Mouse (Mus musculus) right cerebral cortex, postnatal 10 days (tissue): Measurements from ENCODE around the gene Pdgfra.

Experiments
- DNase-seq, 2 experiments: peaks; one replicate each; pipeline ENCODE4 v3.0.0; 2021; ENCODE audit warnings: low spot score in 2 of 2

Pdgfra gene

DNA sequence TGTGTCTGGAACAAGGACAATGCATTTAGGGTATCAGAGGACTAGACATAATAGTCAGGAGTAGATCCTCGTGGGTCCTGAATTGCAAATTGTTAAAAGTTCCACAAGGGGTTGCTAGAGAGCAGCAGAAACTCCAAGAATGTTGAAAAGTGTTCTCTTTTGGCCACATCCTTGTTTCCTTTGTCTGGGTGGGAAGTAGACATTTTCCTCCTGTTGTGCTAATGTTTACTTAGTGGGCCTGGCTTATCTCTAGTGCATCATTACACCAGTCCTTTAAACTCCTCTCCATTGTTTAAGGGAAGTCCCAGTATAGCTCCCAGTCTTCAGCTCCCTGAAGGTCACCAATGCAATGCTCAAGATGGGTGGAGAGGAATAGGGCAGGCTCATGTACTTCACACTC lies 57.9 kb downstream of the Pdgfra start:
- peak in 1 of 2 experiments; percentile 45 for DNase-seq

DNA sequence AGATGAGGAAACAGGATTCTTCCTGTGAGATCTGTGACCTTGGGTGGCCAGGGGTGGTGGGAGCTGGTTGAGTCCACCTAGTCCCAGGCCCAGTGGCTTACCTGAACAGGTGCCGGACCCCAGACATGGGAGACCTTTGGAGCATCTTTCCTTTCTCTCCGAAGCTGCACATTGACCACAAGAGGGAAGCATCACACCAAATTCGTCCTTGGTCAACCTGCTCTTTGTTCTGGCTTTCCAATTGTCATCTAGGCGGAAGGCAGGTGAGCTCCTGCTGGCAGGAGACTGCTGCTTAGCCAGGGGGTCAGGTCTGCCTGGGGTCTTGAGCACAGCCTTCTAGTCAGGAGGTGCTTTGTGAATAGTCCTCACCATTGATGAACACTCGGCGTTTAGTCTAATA lies 62.4 kb downstream of the Pdgfra start:
- no peak for DNase-seq

DNA sequence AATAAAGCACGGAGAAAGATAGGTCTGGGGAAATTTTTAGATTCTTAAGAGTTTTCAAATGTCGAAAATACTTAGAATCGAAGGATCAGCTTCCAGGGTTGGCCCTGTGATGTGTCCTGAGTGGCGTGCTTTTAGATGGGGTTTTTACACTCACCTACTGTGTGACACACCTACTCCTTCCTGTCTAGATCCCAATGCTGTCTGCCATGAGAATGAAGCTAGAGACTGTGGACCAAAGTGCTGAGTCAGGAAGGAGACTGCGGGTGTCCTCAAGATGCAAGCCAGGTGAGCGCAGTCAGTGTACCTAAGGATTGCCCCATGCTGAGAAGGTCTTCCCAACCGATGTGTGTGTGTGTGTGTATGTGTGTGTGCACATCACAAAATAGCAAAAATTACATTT lies 62.8 kb downstream of the Pdgfra start:
- DNase-seq, result no peak

DNA sequence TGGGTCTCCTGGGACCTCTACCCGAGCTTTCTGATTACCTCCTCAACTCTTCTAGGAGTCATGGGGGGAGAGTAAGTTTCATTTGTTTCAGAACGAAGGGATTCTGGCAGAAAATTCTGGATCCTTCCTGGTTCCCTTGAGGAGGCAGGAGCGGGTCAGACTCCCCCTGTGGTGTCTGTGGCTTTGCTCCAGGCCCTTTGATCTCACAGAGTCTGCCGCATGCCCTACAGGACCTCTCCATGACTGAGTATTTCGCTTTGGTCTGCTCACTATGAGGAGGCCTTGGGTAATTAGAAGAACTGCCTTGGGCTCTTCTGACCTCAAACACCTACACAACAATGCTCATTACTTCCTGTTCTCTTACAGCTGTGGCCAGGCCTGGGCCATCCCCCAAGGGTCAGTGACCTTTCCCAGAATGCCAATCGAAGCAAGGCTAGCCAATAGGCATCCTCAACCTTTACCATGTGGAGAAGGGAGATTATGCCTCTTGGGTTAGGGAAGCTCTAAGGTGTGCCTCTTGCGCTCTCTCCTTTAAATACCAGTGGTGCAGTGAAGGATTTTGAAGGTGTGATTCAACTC lies 63.7 kb downstream of the Pdgfra start:
- DNase-seq, result no peak

DNA sequence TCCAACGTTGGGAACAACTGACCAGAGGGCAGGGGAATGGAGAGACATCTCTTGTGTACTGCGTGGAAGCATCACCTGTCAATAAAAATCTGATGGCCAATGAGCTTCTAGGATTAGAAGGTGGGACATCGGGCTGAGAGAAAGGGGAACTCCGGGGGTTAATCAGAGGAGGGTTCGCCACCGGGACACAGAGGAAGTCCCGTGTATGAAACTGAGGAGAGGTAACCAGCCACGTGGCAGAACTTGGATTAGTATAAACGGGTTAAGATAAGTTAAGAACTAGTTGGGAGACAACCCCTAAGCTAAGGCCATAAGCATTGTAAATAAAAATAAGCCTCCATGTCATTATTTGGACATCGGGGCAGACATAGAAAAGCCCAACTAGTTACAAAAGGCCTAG lies 69.5 kb downstream of the Pdgfra start:
- no peak for DNase-seq

DNA sequence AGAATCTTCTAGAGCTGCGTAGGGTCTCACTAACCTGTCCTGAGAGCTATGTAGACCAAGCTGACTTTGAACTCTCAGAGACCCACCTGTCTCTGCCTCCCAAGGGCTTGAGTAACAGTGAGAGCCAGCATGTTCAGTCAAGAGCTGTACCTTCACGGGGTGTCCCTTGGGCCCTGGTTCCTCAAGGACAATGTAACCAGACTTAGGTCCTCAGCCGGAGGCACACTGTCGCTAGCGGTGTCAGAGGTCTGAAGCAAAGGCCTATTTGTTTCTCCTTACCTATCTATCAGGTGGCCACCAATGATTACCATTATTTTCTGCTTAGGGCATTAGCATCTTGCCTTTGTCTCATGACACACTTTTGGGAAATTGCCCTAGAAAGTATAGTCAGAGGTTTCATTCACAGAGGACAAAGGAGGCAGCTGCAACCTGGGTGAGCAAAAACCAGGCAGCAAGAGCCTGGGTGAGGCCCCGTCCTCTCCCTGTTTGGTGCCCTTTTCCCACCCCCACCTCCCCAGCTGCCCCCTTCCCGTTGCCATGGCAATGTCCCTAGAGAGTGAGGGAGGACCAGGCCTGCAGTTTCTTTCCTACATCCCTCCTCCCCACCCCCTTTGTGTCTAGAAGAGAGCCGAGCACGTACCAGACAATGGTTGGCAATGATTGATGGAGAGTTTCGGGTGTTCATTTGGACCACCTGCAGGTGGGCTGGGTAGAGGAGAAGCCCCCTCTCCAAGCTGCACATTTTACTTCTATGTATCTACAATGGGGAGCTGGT lies 70.6 kb downstream of the Pdgfra start:
- DNase-seq, result no peak

DNA sequence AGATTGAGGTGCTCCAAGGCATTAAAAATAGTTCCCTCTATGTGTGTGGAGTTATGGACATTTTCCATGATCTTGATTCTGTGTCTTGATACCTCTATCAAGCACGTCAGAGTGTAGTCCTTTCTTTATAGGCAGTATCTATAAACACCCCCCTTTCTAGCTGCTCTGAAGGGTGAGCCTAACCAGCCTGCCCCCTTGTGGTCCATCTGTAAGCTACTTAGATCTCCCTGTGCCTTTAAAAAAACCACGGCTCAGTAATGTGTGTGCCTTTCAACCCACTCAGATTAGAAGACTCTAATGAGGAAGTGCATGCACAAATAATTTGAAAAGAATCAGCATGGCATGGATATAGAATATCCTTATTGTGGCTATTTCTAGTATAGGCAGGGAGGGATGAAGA lies 86.3 kb downstream of the Pdgfra start:
- no peak for DNase-seq

DNA sequence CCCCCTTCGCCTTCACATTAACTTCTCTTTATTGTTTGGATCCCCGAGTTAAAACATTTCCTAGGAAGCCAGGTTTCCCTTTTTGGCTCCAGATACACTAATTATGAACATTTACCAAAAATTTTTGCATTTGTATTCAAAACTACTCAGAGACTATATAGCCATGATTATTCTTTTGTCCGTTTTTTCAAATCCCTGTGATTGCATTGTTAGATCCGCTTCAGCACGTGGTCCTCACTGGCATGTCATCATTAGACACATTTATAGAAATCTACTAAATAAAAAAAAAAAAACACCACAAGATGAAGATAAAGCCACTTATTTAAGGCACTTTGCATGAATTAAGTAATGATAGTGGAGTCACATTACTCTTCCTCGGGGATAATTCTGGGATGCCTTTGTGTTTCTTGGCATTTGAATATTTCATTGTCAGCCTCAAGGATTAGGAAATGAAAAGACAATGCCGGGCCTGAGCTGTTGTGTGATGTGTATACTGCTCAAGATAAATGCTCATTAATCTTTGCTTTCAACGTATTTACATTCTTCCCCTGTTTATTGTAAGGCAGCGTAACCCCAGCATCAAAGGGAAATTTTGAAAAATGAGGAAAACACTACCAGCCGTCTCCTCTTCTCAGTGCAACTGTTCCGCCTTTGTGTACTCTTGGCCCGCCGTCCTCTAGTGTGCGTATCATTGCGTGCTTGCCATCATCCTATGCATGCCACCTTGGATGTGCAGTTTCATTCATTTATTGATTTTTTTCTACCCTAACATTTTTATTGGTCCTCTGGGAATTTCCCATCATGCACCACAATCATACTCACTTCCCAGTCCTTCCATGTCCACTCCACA lies 87.1 kb downstream of the Pdgfra start:
- DNase-seq, result no peak

DNA sequence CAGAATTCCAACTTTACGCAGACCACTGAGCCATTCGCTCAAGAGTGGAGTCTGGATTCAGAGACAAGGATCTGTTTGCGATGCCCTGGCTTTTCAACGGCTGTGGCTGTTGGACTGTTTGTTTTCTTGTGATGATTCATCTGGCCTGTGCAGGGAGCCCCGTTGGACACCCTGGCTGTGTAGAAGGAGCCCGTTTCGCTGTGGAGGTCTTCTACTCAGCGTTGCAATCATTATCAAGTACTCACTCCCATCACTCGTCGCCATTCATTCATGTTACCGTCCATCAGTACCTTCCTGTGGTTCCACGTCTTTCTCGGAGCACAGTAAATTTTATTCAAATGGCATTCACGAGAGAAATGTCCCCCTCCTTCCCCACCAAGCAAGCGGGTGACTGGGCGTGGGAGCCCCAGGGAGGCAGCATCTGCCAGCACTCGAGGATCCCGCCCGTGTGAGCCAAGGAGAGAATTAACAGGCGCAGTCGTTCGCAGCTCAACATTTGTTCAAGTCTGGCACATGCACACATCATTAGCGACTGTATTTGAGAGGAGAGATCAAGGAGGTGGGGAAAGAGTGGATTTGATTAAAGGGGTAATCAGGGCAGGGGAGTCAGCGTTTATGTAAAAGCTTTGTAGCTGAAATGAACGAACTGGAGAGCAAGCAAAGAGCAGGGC lies 95.1 kb downstream of the Pdgfra start:
- DNase-seq, result peak; percentile 79 to 80
